Mouse (Mus musculus): ENCODE data around the gene Prdm16. TPM values are rescaled to one million over a fixed set of nuclear protein-coding genes. Genes with fewer than 3 reads are reported as not detected.

Gene Prdm16
- polyA plus RNA-seq, 1 experiment from 2014 or later, result 41.5 TPM

DNA sequence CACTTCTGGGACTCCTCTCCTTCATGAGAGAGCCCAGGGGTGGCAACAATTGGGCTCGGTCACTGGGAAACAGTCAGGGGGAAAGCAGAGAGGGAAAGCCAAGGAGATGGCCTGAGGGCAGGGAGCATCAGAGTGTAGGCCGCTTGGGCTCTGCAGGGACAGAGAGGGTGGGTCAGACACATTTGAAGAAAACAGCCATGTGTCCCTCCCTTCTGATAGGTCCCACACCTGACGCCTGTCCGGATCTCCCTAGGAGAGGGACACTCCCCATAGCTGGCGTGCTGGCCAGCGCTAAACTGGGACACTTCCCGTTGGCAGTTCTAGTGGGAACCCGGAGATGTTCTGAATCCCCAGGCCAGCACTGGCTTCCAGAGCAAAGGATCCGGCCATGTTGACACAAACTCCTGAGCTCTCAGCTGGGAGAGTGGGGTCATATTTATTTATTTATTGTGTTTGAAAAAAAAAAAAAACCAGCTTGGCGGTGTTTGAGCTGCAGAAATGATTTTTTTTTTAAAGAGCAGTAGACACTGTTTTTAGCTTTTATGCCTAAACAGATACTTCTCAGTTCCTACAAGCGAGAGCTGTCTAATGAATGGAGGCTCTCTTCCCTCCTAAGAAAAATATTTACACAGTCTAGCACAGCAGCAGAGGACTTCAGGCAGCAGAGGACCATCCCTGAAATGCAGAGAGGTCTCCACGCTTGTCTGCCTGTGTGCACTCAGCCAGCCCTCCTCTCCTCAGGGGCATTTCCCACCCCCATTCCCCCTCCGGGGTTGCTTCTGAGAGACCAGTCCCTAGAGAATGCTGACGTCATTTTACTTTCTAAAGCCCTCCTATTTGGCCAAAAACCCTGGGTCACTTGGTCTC, 154.7 kb downstream of the Prdm16 start:
- 0 out of 2 replicates have a peak overlapping the region, but pooled peaks have one; percentile 42 for H3K27ac ChIP-seq
- H3K9me3 ChIP-seq, result no peaks in the 10 kb centered on the region
- no peak for ATAC-seq (ENCODE audit: insufficient number of reproducible peaks, insufficient read depth, low FRiP score, low TSS enrichment)

GRCm38 (mm10) chr4:154480544-154481260, 156.0 kb downstream of the Prdm16 start:
- Histone ChIP-seq H3K4me1 (peaks cover 47% of the 10 kb centered on the region), H3K36me3 (no peaks in the 10 kb centered on the region), H3K9ac (no peak overlapping the region), H3K9me3 (no peaks in the 10 kb centered on the region), H3K4me2 (replicated peaks) (no peak overlapping the region), H3K27ac (0 out of 2 replicates have a peak overlapping the region, but pooled peaks have one; percentile 38), H3K4me3 (no peak overlapping the region), H3K27me3 (peaks cover 10% of the 10 kb centered on the region)
- WGBS, result 55% methylated on average over 9 of the region's 9 CpGs
- no peak for ATAC-seq (ENCODE audit: insufficient number of reproducible peaks, insufficient read depth, low FRiP score, low TSS enrichment)

More for the DNA sequence above, 154.7 kb downstream of the Prdm16 start:
- H3K27me3 ChIP-seq, result peaks cover 10% of the 10 kb centered on the region
- H3K4me3 ChIP-seq, result no peak overlapping the region
- no peak overlapping the region for H3K9ac ChIP-seq
- H3K36me3 ChIP-seq, result no peaks in the 10 kb centered on the region
- H3K4me1 ChIP-seq, result peaks cover 47% of the 10 kb centered on the region
- WGBS, result 35% methylated on average over 14 of the region's 14 CpGs
- H3K4me2 ChIP-seq (replicated peaks), result no peak overlapping the region

DNA sequence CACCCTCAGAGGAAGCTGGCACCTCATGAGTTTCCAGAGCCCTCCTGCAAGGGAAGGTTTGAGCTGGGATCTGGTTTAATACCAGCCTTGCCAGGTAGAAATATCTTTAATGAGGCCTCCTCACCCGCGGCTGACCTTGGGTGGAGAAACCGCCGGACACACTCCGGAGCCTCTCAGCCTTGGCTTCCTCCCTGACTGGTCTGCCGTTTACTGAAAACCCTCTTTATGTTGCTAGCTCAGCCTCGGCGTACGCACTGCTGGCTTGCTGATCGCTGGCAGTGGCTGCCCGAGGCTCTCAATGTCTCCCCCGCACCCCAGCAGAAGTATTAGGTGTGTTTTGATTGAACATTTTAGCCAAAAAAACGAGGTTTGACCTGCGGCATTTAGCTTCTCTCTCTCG, 156.5 kb downstream of the Prdm16 start:
- Histone ChIP-seq H3K4me1 (peaks cover 47% of the 10 kb centered on the region), H3K4me2 (replicated peaks) (no peak overlapping the region), H3K36me3 (no peaks in the 10 kb centered on the region), H3K4me3 (no peak overlapping the region), H3K27ac (no peak overlapping the region), H3K27me3 (peaks cover 10% of the 10 kb centered on the region), H3K9me3 (no peaks in the 10 kb centered on the region), H3K9ac (no peak overlapping the region)
- WGBS, result 42% methylated on average over 15 of the region's 15 CpGs
- ATAC-seq (ENCODE audit: insufficient number of reproducible peaks, insufficient read depth, low FRiP score, low TSS enrichment), result no peak

DNA sequence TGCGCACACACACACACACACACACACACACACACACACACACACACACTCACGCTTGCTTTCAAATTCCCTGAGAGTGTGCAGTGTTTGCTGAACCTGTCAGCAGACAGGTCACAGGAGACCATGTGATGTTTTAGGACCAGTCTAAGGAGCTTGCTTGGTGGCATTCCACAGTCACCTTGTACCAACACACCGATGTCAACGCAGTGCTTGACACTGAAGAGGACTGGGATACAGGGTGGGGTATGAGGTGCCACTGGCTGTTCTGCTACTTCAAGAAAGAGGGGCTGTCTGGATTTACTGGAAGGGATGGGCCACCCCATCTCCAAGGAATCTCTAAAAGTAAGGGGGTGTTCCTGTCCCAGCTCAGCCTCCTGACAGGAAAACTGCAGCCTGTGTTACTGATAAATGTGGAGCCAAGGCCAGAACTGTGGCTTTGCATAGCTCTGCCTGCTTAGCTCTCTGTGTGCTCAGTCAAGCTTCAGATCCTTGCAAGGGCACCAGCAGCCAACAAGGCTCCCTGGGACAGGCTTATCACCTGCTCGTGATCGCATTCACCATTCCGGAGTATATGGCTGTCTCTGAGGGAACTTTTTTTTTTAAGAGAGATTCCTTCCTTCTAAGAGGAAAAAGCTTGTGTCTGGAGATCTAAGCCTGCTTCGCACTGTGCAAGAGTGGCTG, 157.6 kb downstream of the Prdm16 start:
- ATAC-seq (ENCODE audit: insufficient number of reproducible peaks, insufficient read depth, low FRiP score, low TSS enrichment), result no peak
- no peak overlapping the region for H3K9ac ChIP-seq
- H3K4me2 ChIP-seq (replicated peaks), result no peak overlapping the region
- H3K4me1 ChIP-seq, result peaks cover 50% of the 10 kb centered on the region
- no peak overlapping the region for H3K27ac ChIP-seq
- no peaks in the 10 kb centered on the region for H3K9me3 ChIP-seq
- peaks cover 15% of the 10 kb centered on the region for H3K27me3 ChIP-seq
- H3K4me3 ChIP-seq, result no peak overlapping the region
- no peaks in the 10 kb centered on the region for H3K36me3 ChIP-seq
- 83% methylated on average over 8 of the region's 8 CpGs for WGBS

- Histone ChIP-seq H3K9ac (0 out of 2 replicates have a peak overlapping the region, but pooled peaks have one; percentile 3), H3K4me1 (peaks cover 39% of the 10 kb centered on the region), H3K4me2 (replicated peaks) (no peak overlapping the region), H3K27ac (no peak overlapping the region), H3K27me3 (peaks cover 19% of the 10 kb centered on the region), H3K36me3 (no peaks in the 10 kb centered on the region), H3K9me3 (no peaks in the 10 kb centered on the region), H3K4me3 (no peak overlapping the region)
- ATAC-seq (ENCODE audit: insufficient number of reproducible peaks, insufficient read depth, low FRiP score, low TSS enrichment), result no peak
- 20% methylated on average over 25 of the region's 25 CpGs for WGBS
These were observed 162.9 kb downstream of the Prdm16 start for GRCm38 (mm10) chr4:154473571-154474307.

DNA sequence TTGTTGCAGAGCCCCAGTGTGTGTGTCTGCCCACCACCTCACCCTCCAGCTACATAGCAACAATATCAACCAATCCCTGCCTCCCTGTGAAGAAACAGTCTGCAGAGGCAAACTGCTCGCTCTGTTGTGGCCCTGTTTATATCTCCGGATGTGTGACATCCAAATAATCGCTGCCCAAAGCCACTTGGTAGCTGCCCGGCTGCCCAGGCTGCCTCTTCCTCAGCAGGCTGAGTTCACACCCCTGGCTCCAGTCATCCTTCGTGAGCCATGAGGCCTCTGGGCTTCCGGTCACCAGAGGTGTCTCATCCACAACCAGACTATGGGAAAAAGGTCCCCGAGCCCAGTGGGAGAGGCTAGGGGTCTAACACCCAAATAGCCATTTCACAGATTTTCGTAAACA, 164.1 kb downstream of the Prdm16 start:
- Histone ChIP-seq H3K27ac (no peak overlapping the region), H3K27me3 (peaks cover 19% of the 10 kb centered on the region), H3K4me2 (replicated peaks) (no peak overlapping the region), H3K4me3 (no peak overlapping the region), H3K9ac (no peak overlapping the region), H3K36me3 (no peaks in the 10 kb centered on the region), H3K9me3 (no peaks in the 10 kb centered on the region), H3K4me1 (peaks cover 28% of the 10 kb centered on the region)
- ATAC-seq (ENCODE audit: insufficient number of reproducible peaks, insufficient read depth, low FRiP score, low TSS enrichment), result no peak
- WGBS, result 24% methylated on average over 8 of the region's 8 CpGs

DNA sequence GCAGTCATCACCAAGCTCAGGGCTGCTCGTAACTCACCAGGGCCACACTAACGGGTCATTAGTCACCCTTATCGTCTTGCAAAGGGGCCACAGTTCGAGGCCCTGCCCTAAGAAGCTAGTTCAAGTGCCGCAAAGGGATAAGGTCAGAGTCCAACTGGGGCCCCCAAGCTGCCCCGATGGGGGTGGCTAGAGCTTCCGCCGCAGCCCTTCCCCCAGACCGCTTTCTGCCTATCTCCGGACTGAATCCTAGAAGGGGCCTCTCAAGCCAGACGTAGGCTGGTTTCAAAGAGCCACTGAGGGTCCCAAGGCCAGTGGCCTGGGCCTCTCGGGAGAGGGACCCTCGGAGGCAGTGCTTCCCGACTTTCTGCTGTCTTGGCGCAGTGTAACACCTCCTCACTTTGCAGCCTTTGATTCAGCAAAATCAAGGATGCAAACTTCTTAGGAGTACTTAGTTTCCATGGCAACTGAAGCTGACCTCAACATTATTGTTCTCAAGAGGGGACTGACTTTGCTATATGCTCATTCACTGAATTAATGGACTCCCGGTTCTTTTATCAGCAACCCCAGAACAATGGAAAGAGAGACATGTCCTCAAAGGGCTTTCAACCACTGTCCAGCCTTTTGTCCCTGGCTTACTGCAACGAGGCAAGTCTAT, 165.1 kb downstream of the Prdm16 start:
- 23% methylated on average over 17 of the region's 17 CpGs for WGBS
- no peak for ATAC-seq (ENCODE audit: insufficient number of reproducible peaks, insufficient read depth, low FRiP score, low TSS enrichment)
- H3K27ac ChIP-seq, result no peak overlapping the region

GRCm38 (mm10) chr4:154466305-154466704, 170.4 kb downstream of the Prdm16 start:
- Histone ChIP-seq H3K4me1 (peaks cover 2% of the 10 kb centered on the region), H3K27me3 (peaks cover 16% of the 10 kb centered on the region; the same call in 1 of the 2 replicates), H3K4me3 (no peak overlapping the region), H3K4me2 (replicated peaks) (no peak overlapping the region), H3K36me3 (no peaks in the 10 kb centered on the region), H3K9ac (no peak overlapping the region), H3K9me3 (no peaks in the 10 kb centered on the region), H3K27ac (no peak overlapping the region)
- ATAC-seq (ENCODE audit: insufficient number of reproducible peaks, insufficient read depth, low FRiP score, low TSS enrichment), result no peak
- WGBS, result 34% methylated on average over 5 of the region's 5 CpGs

More for the DNA sequence above, 165.1 kb downstream of the Prdm16 start:
- Histone ChIP-seq H3K9me3 (no peaks in the 10 kb centered on the region), H3K4me2 (replicated peaks) (no peak overlapping the region), H3K9ac (no peak overlapping the region), H3K4me1 (peaks cover 25% of the 10 kb centered on the region), H3K4me3 (no peak overlapping the region), H3K36me3 (no peaks in the 10 kb centered on the region), H3K27me3 (peaks cover 21% of the 10 kb centered on the region)

GRCm38 (mm10) chr4:154465123-154465522, 171.6 kb downstream of the Prdm16 start:
- H3K36me3 ChIP-seq, result no peaks in the 10 kb centered on the region
- 77% methylated on average over 9 of the region's 9 CpGs for WGBS
- ATAC-seq (ENCODE audit: insufficient number of reproducible peaks, insufficient read depth, low FRiP score, low TSS enrichment), result no peak
- H3K27me3 ChIP-seq, result 0 out of 2 replicates have a peak, but pooled peaks cover 11% of the 10 kb centered on the region
- H3K9me3 ChIP-seq, result no peaks in the 10 kb centered on the region
- no peaks in the 10 kb centered on the region; the same call in 1 of the 2 replicates for H3K4me1 ChIP-seq
- H3K9ac ChIP-seq, result no peak overlapping the region
- H3K27ac ChIP-seq, result no peak overlapping the region
- no peak overlapping the region for H3K4me2 ChIP-seq (replicated peaks)
- no peak overlapping the region for H3K4me3 ChIP-seq

- no peak overlapping the region for H3K4me3 ChIP-seq
- 45% methylated on average over 13 of the region's 13 CpGs for whole genome bisulfite sequencing
- H3K36me3 ChIP-seq, result no peaks in the 10 kb centered on the region
- H3K9ac ChIP-seq, result no peak overlapping the region
- H3K9me3 ChIP-seq, result no peaks in the 10 kb centered on the region
- ATAC-seq (ENCODE audit: insufficient number of reproducible peaks, insufficient read depth, low FRiP score, low TSS enrichment), result no peak
- H3K4me1 ChIP-seq, result no peaks in the 10 kb centered on the region; the same call in 1 of the 2 replicates
- no peak overlapping the region for H3K4me2 ChIP-seq (replicated peaks)
- H3K27me3 ChIP-seq, result 0 out of 2 replicates have a peak, but pooled peaks cover 8% of the 10 kb centered on the region
- H3K27ac ChIP-seq, result no peak overlapping the region
These were observed 176.7 kb downstream of the Prdm16 start for GRCm38 (mm10) chr4:154460021-154460420.
